Mouse (Mus musculus) G1E (cell line): Measurements from ENCODE around the gene Gm4952.

ENCODE experiments used
- CTCF ChIP-seq: IDR thresholded peaks from 2 replicates; pipeline ENCODE4 v1.5.1; 2012; ENCODE audit warnings: low read depth, low read length, inconsistent platforms, mixed read lengths
- GATA2 ChIP-seq: IDR thresholded peaks from 2 replicates; pipeline ENCODE4 v1.6.1; 2012; ENCODE audit warnings: low read depth, low read length, inconsistent platforms, borderline replicate concordance

GRCm38 (mm10) chr19:12638049-12638448 is 38.3 kb downstream of the Gm4952 start:
- TF ChIP-seq CTCF (no peak), GATA2 (no peak)
